Mouse (Mus musculus) adrenal gland, postnatal 25 days (tissue): ENCODE data around the gene Ptgr1. TPM values are rescaled to one million over a fixed set of nuclear protein-coding genes. Genes with fewer than 3 reads are reported as not detected.

Source experiments
- DNase-seq: peaks from one replicate; pipeline ENCODE4 v3.0.0; 2021; ENCODE audit warnings: mixed read lengths
- total RNA-seq: library from RNA; stranded (reverse); gene quantifications from 2 replicates; pipeline ENCODE4 v1.2.3, GENCODE M21; 2021

Ptgr1 gene
- total RNA-seq, 1 experiment from 2014 or later: 25.6 TPM

DNA sequence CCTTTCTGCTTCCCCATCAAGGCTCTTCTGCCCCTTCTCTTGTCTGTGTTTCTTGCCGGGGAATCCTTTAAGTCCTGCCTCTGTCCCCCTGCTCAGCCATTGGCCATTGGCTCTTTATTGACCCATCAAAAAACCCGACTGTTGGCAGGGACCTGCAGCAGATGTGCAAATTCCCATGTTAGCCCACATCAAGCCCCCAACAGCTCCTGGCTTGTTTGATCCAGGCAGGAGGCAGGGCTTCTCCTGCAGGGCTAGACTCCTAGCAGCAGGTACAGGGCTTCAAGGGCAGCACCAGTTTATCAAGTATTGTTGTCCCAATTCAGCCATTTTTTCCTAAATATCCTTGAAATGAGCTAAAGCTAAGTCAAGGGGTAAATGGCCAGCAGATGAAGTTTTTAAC, 60.8 kb downstream of the Ptgr1 start:
- no peak for DNase-seq

DNA sequence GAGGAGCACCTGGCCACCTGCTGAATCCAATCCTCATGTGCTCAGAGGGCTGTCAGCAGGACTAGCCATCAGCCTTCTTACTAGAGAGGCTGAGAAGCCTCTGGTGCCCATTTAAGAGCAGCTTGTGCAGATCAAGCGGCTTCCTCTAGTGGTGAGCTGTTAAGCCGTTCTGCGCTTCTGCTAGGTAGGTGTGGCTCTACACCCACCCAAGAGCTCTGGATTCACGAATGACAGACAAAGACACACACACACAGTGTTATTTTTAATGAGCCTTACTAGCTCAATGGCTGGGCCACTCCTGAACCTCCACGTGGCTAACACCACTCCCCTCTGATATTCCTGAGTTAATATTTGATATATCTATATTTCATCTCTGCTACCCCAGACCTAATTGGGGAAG, 61.3 kb downstream of the Ptgr1 start:
- DNase-seq: no peak

DNA sequence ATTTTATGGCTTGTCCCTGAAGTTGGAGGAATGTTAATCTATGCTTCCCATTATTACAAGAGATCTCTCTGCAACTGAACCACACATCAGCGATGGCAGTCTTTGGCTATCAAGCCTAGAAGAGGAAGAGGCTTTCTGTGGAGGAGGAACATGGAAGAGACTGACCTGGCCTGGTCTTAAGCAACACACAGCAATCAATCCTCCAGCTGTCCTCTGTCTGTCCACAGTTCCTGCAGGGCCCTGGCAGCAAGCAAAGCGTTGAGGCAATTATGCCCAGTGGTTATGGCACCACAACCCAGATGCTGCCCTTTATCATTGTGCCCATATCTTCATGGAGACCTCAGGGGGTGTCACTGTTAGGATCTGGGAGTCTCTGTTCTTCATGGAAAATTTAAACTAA, 63.0 kb downstream of the Ptgr1 start:
- no peak for DNase-seq

Other genes starting within 250 kb of the Ptgr1 start
- 0.29 and 0.52 TPM in 2 replicates for gene Olfr267, start 199.4 kb downstream of the Ptgr1 start, total RNA-seq
- 174 and 181 TPM in 2 replicates for gene Ecpas, start 74.4 kb downstream of the Ptgr1 start, total RNA-seq
- 1.4 and 5.2 TPM in 2 replicates for gene Zkscan16, start 43.5 kb downstream of the Ptgr1 start, total RNA-seq
- gene Dnajc25, start 7.9 kb upstream of the Ptgr1 start, total RNA-seq: 15.6 and 16.1 TPM in 2 replicates
- gene Gm20503, start 16.1 kb upstream of the Ptgr1 start, total RNA-seq: 3.6 and 4.5 TPM in 2 replicates
- gene Gng10, start 48.0 kb upstream of the Ptgr1 start, total RNA-seq: 25.4 and 26.8 TPM in 2 replicates
- gene AI481877, start 151.9 kb upstream of the Ptgr1 start, total RNA-seq: 0.15 TPM in 1 of 2 replicates, not detected in the other
- 40.6 and 42.7 TPM in 2 replicates for gene Ugcg, start 202.1 kb upstream of the Ptgr1 start, total RNA-seq